Mouse (Mus musculus) midbrain, embryonic 12.5 days (tissue): ENCODE data around the gene Hcst. TPM values are rescaled to one million over a fixed set of nuclear protein-coding genes. Genes with fewer than 3 reads are reported as not detected.

Experiments used
- ATAC-seq: fragments of 200-750 bp; cut with Nextera tagmentation; 2 replicates; pipeline ENCODE4 v1.8.0; 2017; ENCODE audit warnings: low read depth, moderate TSS enrichment, moderate library complexity; ENCODE audit not compliant: low FRiP score
- H3K27ac ChIP-seq: fragments of 300-500 bp; sonication (generic); replicated peaks from 2 replicates; pipeline ENCODE4 v1.5.1; 2016; ENCODE audit warnings: mild to moderate bottlenecking
- H3K27me3 ChIP-seq: fragments of 300-500 bp; sonication (generic); 2 replicates; pipeline ENCODE4 v1.6.1; 2016; ENCODE audit warnings: mild to moderate bottlenecking
- H3K36me3 ChIP-seq: fragments of 300-500 bp; sonication (generic); 2 replicates; pipeline ENCODE4 v1.6.1; 2016
- H3K4me1 ChIP-seq: fragments of 300-500 bp; sonication (generic); 2 replicates; pipeline ENCODE4 v1.6.1; 2016
- H3K4me2 ChIP-seq: fragments of 300-500 bp; sonication (generic); replicated peaks from 2 replicates; pipeline ENCODE4 v1.6.1; 2016; ENCODE audit warnings: mild to moderate bottlenecking, moderate library complexity
- H3K4me3 ChIP-seq: fragments of 300-500 bp; sonication (generic); 2 replicates; pipeline ENCODE4 v1.5.1; 2016; ENCODE audit warnings: mild to moderate bottlenecking
- H3K9ac ChIP-seq: fragments of 300-500 bp; sonication (generic); replicated peaks from 2 replicates; pipeline ENCODE4 v1.6.1; 2016; ENCODE audit warnings: mild to moderate bottlenecking, moderate library complexity
- H3K9me3 ChIP-seq: fragments of 300-500 bp; sonication (generic); 2 replicates; pipeline ENCODE4 v1.6.1; 2016; ENCODE audit warnings: mild to moderate bottlenecking
- WGBS: fragments of 180-500 bp; shearing (Covaris S2); methylation state at CpG from one replicate; pipeline ENCODE4 v1.1.7; 2016; 5-methylcytosine and 5-hydroxymethylcytosine counted together
- polyA plus RNA-seq: library from polyadenylated mRNA; unstranded; fragments of >200 nt; fragmentation: Nextera tagmentation; extraction: Ambion mirVana; gene quantifications from 2 replicates; pipeline ENCODE4 v1.2.1, GENCODE M21; 2016

Hcst gene
- not detected in 2 replicates for polyA plus RNA-seq

DNA sequence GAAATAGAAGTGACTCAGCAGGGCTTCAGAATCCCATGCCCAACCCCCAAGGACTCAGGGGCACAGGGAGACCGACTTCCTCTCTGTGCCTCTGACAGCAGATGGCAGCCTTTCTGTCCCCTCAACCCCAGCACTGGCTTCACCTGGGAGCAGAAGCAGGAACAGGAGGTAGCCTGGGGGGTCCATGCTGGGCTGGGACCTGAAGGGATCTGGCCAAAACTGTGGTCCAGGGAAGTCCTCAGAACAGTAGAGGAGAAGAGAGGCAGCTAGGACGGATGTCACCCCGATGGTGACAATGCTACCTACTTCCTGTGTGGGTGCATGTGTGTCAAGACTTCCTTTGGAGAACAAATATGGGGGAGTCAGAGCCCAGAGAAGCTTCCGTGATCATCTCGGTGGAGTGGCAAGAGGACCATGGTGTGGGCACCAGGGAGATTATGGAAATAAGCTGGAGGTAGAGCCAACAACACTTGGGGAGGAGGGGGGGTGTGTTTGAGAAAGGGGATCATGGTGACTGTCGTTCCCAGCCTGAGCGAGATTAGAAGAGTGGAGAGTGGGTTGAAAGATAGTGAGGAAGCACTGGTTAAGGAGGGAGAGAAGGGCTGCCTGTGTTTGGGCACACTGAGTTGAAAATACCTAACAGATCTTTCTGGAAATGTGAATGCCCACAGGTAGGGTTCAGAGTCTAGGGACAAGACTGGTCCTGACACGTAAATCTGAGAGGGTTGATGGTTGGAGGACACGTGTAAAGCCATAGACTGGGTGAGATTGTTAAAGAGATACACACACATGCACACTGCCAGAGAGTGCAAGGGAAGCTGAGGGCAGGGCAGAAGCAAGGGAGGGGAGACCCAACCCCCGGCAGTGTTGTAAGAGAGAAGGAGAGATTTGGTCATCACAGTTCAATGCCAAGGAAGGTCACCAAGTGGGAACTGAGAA, at the start of gene Hcst:
Gene Hcst, minus strand, starts transcription at position 294 of the 939 bp plus-strand sequence.
- H3K27me3 ChIP-seq = peaks cover 37% of the 10 kb centered on the region
- H3K9ac ChIP-seq = no peak within 1 kb of the TSS
- 76% methylated on average over 10 of the region's 10 CpGs for WGBS
- H3K36me3 ChIP-seq = no peaks in the 10 kb centered on the region
- H3K4me2 ChIP-seq = no peak within 1 kb of the TSS
- H3K4me3 ChIP-seq = no peak within 1 kb of the TSS
- H3K4me1 ChIP-seq = peaks cover 16% of the 10 kb centered on the region
- H3K27ac ChIP-seq = no peak within 1 kb of the TSS
- no peak for ATAC-seq
- H3K9me3 ChIP-seq = peaks cover 4% of the 10 kb centered on the region; the same call in 1 of the 2 replicates

DNA sequence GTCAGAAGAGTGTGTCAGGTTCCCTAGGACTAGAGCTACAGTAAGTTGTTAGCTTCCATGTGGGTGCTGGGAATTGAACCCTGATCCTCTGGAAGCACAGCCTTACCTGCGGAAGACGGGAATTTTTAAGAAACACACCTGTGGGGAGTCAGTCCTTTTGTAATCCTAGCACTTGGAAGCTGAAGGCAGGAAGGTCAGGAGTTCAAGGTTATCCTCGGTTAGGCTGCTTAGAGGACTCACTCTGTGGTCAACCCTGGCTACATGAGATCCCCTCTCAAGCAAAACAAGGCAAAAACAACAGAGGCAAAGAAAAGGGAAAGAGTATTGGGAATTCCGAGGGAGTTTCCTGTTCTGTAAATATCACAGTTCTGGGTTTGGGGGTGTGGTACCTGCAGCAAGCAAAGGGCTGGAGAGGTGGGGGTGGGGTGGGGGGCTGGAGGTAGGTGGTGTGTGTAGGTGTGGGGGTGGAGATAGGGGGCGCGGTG, 45.2 kb upstream of the Hcst start:
- no peak overlapping the region for H3K9ac ChIP-seq
- H3K4me3 ChIP-seq = no peak overlapping the region
- ATAC-seq = no peak
- no peak overlapping the region for H3K4me2 ChIP-seq
- H3K36me3 ChIP-seq = no peaks in the 10 kb centered on the region
- peaks cover 4% of the 10 kb centered on the region; the same call in 1 of the 2 replicates for H3K4me1 ChIP-seq
- peaks cover 85% of the 10 kb centered on the region for H3K27me3 ChIP-seq
- H3K9me3 ChIP-seq = no peaks in the 10 kb centered on the region
- H3K27ac ChIP-seq = no peak overlapping the region
- 14% methylated on average over 6 of the region's 6 CpGs for WGBS

DNA sequence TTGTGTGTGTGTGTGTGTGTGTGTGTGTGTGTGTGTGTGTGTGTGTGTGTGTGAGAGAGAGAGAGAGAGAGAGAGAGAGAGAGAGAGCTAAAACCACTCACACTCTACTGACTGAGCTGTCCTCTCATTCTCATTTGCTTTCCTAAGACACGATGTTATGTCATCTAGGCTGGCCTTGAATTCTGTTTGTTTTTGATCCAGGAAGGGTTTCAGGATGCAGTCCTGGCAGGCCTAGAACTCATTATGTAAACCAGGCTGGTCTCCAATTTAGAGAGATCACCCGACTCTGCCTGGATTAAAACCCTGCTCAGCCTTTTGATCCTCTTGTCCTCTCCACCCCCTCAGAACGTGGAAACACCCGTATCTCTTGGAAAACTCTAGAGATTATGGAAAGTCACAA, 44.3 kb upstream of the Hcst start:
- H3K4me3 ChIP-seq = no peak overlapping the region
- peaks cover 91% of the 10 kb centered on the region for H3K27me3 ChIP-seq
- no peak for ATAC-seq
- no peak overlapping the region for H3K9ac ChIP-seq
- peaks cover 4% of the 10 kb centered on the region; the same call in 1 of the 2 replicates for H3K4me1 ChIP-seq
- no peaks in the 10 kb centered on the region for H3K9me3 ChIP-seq
- no peaks in the 10 kb centered on the region for H3K36me3 ChIP-seq
- whole genome bisulfite sequencing = 13% methylated on average over 4 of the region's 4 CpGs
- no peak overlapping the region for H3K27ac ChIP-seq
- H3K4me2 ChIP-seq = no peak overlapping the region

DNA sequence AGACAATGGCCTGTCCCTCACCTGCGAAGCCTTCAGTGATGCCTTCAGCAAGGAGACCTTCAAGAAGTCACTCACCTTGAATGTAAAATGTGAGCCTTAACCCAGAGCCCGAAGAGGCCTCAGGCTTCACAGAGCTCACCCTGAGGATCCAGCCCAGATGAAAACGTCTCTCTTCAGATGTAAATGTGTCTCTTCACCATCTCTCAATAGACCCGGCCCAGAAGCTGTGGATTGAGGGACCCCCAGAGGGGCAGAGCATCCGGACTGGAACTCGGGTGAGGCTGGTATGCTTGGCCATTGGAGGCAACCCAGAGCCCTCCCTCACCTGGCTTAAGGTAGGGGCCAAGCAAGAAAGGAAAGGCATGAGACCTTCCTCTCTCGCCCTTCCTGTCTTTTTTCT, 43.9 kb upstream of the Hcst start:
- no peaks in the 10 kb centered on the region for H3K36me3 ChIP-seq
- WGBS = 19% methylated on average over 7 of the region's 7 CpGs
- no peak overlapping the region for H3K4me2 ChIP-seq
- peaks cover 95% of the 10 kb centered on the region for H3K27me3 ChIP-seq
- no peaks in the 10 kb centered on the region for H3K9me3 ChIP-seq
- no peak for ATAC-seq
- H3K9ac ChIP-seq = no peak overlapping the region
- H3K27ac ChIP-seq = no peak overlapping the region
- no peak overlapping the region for H3K4me3 ChIP-seq
- peaks cover 6% of the 10 kb centered on the region; the same call in 1 of the 2 replicates for H3K4me1 ChIP-seq

DNA sequence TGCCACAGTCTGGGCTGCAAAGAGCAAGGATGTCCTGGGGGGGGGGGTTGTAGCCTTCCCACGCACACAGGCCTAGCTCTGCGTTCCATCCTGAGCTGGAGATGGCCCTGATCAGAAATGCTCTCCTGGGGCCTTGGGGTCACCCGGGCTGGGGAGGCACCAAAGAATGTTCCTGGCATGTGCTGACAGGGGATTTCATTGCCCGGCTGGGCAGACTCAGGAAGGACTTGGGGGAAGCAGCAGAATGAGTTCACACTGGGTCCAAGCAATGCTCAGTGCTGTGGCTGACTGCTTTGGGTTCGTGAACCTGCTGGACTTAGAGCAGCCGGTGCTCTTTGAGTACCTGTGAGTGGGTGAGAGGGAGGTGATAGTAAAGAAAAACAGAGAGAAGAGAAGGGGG, 39.8 kb upstream of the Hcst start:
- no peak for ATAC-seq
- H3K4me3 ChIP-seq = no peak overlapping the region
- H3K27me3 ChIP-seq = peaks cover 98% of the 10 kb centered on the region
- H3K4me1 ChIP-seq = peaks cover 25% of the 10 kb centered on the region
- H3K9me3 ChIP-seq = no peaks in the 10 kb centered on the region
- H3K36me3 ChIP-seq = no peaks in the 10 kb centered on the region
- no peak overlapping the region for H3K9ac ChIP-seq
- WGBS = 40% methylated on average over 6 of the region's 6 CpGs
- no peak overlapping the region for H3K27ac ChIP-seq
- H3K4me2 ChIP-seq = no peak overlapping the region

- H3K4me3 ChIP-seq = peak within 1 kb of the TSS; percentile 31
- peak within 1 kb of the TSS; percentile 46 for H3K9ac ChIP-seq
- ATAC-seq = peak; percentile 90
- no peaks in the 10 kb centered on the region for H3K36me3 ChIP-seq
- peak within 1 kb of the TSS; percentile 56 for H3K4me2 ChIP-seq
- H3K27ac ChIP-seq = no peak within 1 kb of the TSS; the same call in 1 of the 2 replicates
- peaks cover 99% of the 10 kb centered on the region for H3K27me3 ChIP-seq
- peaks cover 27% of the 10 kb centered on the region for H3K4me1 ChIP-seq
- no peaks in the 10 kb centered on the region for H3K9me3 ChIP-seq
- WGBS = under 1% methylated on average over 15 of the region's 16 CpGs
These were observed 38.1 kb upstream of the Hcst start, which contains the start of the genes Kirrel2 and Nphs1 for GRCm38 (mm10) chr7:30457629-30458330. Gene Kirrel2, minus strand, starts transcription at chr7:30457690. Gene Nphs1, plus strand, starts transcription at chr7:30458315.

- H3K9me3 ChIP-seq = no peaks in the 10 kb centered on the region
- ATAC-seq = peak; percentile 41
- H3K4me1 ChIP-seq = peaks cover 27% of the 10 kb centered on the region
- H3K27me3 ChIP-seq = peaks cover 98% of the 10 kb centered on the region
- H3K27ac ChIP-seq = no peak overlapping the region
- peak overlapping the region; percentile 31 for H3K4me3 ChIP-seq
- no peaks in the 10 kb centered on the region for H3K36me3 ChIP-seq
- peak overlapping the region; percentile 56 for H3K4me2 ChIP-seq
- peak overlapping the region; percentile 46 for H3K9ac ChIP-seq
- under 1% methylated on average over 27 of the region's 31 CpGs for WGBS
These were observed 37.4 kb upstream of the Hcst start for GRCm38 (mm10) chr7:30456911-30457628.

DNA sequence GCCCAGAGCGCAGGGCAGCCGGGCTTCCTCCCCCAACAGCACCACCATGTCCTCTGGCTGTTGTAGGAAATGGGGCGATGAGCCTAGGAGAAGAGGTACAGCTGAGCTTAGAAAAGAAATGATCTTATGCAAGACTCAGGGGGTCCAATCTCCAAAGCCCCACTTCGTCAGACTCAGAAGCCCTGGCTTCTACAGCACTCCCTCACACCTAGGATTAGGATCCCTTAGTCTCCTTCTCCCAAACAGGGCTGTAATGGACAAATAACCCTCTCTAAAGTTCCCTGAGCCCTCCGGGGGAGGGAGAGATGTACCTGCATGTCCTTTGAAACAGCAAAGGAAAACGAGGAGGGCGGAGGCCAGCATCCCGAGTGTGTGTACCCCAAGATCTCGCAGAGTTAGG, 36.8 kb upstream of the Hcst start:
- 1% methylated on average over 9 of the region's 9 CpGs for WGBS
- H3K4me1 ChIP-seq = peaks cover 27% of the 10 kb centered on the region

DNA sequence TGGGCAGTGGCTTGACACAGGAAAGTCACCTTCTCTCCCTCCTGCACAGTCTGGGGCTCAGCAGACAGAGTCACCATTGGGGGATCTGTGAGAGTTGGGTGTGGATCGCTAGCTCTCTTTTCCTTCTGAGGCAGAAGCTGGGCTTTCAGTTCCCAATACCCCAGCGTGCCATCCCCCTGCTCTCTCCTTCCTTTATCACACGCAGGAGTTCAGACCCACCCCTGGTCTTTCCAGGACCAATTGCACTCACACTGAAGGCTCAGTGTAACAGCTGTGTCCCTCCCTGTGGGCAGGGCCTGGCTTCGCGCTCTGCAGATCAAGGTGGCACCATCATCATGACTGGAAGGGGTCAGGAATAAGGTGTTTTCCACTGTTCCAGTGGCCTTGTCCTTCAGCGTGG, 34.6 kb upstream of the Hcst start:
- Histone ChIP-seq H3K4me3 (no peak overlapping the region), H3K27me3 (peaks cover 92% of the 10 kb centered on the region), H3K9ac (no peak overlapping the region), H3K36me3 (no peaks in the 10 kb centered on the region), H3K9me3 (no peaks in the 10 kb centered on the region), H3K4me1 (peaks cover 27% of the 10 kb centered on the region), H3K4me2 (no peak overlapping the region), H3K27ac (no peak overlapping the region)
- 12% methylated on average over 6 of the region's 6 CpGs for WGBS
- no peak for ATAC-seq

More for the DNA sequence above, 36.8 kb upstream of the Hcst start:
- Histone ChIP-seq H3K9me3 (no peaks in the 10 kb centered on the region), H3K4me3 (peak overlapping the region; percentile 31), H3K36me3 (no peaks in the 10 kb centered on the region), H3K27ac (no peak overlapping the region), H3K9ac (peak overlapping the region; percentile 46; the same call in 1 of the 2 replicates), H3K4me2 (peak overlapping the region; percentile 56), H3K27me3 (peaks cover 97% of the 10 kb centered on the region)
- ATAC-seq = no peak

- Histone ChIP-seq H3K9ac (no peak overlapping the region), H3K4me3 (0 out of 2 replicates have a peak overlapping the region, but pooled peaks have one; percentile 9), H3K36me3 (no peaks in the 10 kb centered on the region), H3K27me3 (peaks cover 87% of the 10 kb centered on the region), H3K4me2 (peak overlapping the region; percentile 19; the same call in 1 of the 2 replicates), H3K27ac (no peak overlapping the region), H3K4me1 (peaks cover 27% of the 10 kb centered on the region), H3K9me3 (no peaks in the 10 kb centered on the region)
- ATAC-seq = no peak
- WGBS = 1% methylated on average over 25 of the region's 25 CpGs
These were observed 34.1 kb upstream of the Hcst start for GRCm38 (mm10) chr7:30453766-30454165.

GRCm38 (mm10) chr7:30453327-30453726, 33.7 kb upstream of the Hcst start:
- Histone ChIP-seq H3K9ac (no peak overlapping the region), H3K27ac (no peak overlapping the region), H3K4me3 (no peak overlapping the region), H3K4me1 (peaks cover 24% of the 10 kb centered on the region), H3K4me2 (0 out of 2 replicates have a peak overlapping the region, but pooled peaks have one; percentile 19), H3K36me3 (no peaks in the 10 kb centered on the region), H3K27me3 (peaks cover 82% of the 10 kb centered on the region), H3K9me3 (no peaks in the 10 kb centered on the region)
- WGBS = 20% methylated on average over 25 of the region's 25 CpGs
- ATAC-seq = no peak
